Mouse (Mus musculus): ENCODE measurements at regions not wholly inside any gene's neighbourhood (a gene's known extent, or its start where the extent isn't known, plus 50 kb on each side); places are given as distances from the start of the nearest gene placed in this dataset.

GRCm38 (mm10) chr1:45041815-45042214 is 269.5 kb upstream of the Col3a1 start:
- no peak overlapping the region for H3K27ac ChIP-seq (ENCODE audit: low read depth, low read length)
- no peaks in the 10 kb centered on the region for H3K27me3 ChIP-seq (ENCODE audit: control insufficient read depth, insufficient read depth, low read length)
- no peaks in the 10 kb centered on the region for H3K36me3 ChIP-seq (ENCODE audit: control insufficient read depth, insufficient read depth, low read length)
- ATAC-seq (replicated peaks; ENCODE audit: insufficient number of reproducible peaks, low FRiP score, low TSS enrichment) = no peak
- no peaks in the 10 kb centered on the region for H3K4me1 ChIP-seq (ENCODE audit: control insufficient read depth, insufficient read depth, low read length)
- no peak overlapping the region for H3K9ac ChIP-seq (ENCODE audit: low read depth, low read length)
- H3K4me2 ChIP-seq = no peak overlapping the region
- no peak overlapping the region for H3K4me3 ChIP-seq (ENCODE audit: low read depth, low read length)
- H3K9me3 ChIP-seq (replicated peaks; ENCODE audit: control insufficient read depth, low read length) = no peaks in the 10 kb centered on the region

DNA sequence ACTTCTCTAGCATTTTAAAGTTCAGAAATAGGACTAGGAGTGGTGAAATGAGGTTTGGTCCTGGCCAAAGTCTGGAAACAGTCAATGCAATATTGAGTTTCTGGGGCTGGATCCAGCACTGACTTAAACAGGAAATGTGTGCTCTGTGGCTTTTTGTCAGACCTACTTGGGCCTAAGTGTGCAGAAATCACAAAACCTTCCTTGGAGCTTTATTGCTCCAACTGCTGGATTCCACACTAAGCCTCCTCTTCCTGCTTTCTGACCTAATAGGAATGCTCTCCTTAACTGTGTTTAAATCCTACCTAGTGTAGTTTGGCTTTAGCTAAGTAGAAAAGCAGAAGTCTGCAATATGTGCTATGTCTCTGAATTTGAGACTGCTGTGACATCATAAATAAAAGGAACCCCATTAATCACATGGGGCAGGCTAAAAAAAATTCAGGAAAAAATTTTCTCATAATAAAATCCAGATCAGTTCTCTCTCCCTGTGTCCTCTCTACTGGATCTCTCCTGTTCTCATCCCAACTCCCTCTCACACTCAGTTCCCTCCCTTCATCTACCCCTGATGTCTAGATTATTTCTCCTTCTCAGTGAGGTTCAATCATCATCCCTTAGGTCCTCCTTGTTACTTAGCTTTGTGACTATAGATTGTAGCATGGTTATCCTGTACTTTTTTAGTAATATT is 268.0 kb upstream of the Col3a1 start:
- Histone ChIP-seq H3K4me3 (ENCODE audit: low read depth, low read length) (no peak overlapping the region), H3K9ac (ENCODE audit: low read depth, low read length) (no peak overlapping the region), H3K4me2 (no peak overlapping the region), H3K27ac (ENCODE audit: low read depth, low read length) (no peak overlapping the region), H3K36me3 (ENCODE audit: control insufficient read depth, insufficient read depth, low read length) (no peaks in the 10 kb centered on the region), H3K9me3 (replicated peaks; ENCODE audit: control insufficient read depth, low read length) (no peaks in the 10 kb centered on the region), H3K27me3 (ENCODE audit: control insufficient read depth, insufficient read depth, low read length) (no peaks in the 10 kb centered on the region), H3K4me1 (ENCODE audit: control insufficient read depth, insufficient read depth, low read length) (no peaks in the 10 kb centered on the region)
- no peak for ATAC-seq (replicated peaks; ENCODE audit: insufficient number of reproducible peaks, low FRiP score, low TSS enrichment)

DNA sequence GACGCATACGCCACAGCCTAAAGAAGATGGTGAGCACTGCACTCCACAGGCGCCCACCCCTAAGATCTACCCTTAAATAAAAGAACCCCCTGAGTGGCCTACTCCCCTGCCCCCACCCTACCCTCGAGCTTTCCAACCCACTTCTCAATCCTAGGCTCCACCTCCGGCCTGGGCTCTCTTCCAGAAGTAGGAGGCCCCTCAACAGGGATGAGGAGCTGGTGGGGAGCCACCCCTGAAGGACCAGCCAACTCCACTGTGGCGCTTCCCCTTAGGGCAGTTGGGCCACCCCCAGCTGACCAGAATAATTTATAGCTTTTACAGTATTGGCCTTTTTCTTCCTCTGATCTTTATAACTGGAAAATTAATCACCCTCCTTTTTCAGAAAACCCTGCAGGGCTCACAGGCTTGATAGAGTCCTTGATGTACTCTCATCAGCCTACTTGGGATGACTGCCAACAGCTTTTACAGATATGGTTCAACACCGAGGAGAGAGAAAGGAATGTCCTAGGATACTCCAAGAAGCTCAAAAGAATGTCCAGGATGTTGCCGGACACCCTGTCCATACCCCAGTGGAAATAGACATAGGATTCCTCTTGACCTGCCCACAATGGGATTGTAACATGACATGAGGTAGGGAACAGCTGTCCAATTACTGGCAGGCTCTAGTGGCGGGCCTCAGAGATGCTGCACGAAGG is 220.3 kb upstream of the Col3a1 start:
- Histone ChIP-seq H3K4me1 (ENCODE audit: control insufficient read depth, insufficient read depth, low read length) (no peaks in the 10 kb centered on the region), H3K27me3 (ENCODE audit: control insufficient read depth, insufficient read depth, low read length) (no peaks in the 10 kb centered on the region), H3K4me3 (ENCODE audit: low read depth, low read length) (no peak overlapping the region), H3K9me3 (replicated peaks; ENCODE audit: control insufficient read depth, low read length) (no peaks in the 10 kb centered on the region), H3K36me3 (ENCODE audit: control insufficient read depth, insufficient read depth, low read length) (no peaks in the 10 kb centered on the region), H3K9ac (ENCODE audit: low read depth, low read length) (no peak overlapping the region), H3K4me2 (no peak overlapping the region), H3K27ac (ENCODE audit: low read depth, low read length) (no peak overlapping the region)
- peak; percentile 26; the same call in 1 of the 2 replicates for ATAC-seq (replicated peaks; ENCODE audit: insufficient number of reproducible peaks, low FRiP score, low TSS enrichment)
- WGBS (ENCODE audit: insufficient replicate concordance) = 78% methylated on average over 10 of the region's 10 CpGs

DNA sequence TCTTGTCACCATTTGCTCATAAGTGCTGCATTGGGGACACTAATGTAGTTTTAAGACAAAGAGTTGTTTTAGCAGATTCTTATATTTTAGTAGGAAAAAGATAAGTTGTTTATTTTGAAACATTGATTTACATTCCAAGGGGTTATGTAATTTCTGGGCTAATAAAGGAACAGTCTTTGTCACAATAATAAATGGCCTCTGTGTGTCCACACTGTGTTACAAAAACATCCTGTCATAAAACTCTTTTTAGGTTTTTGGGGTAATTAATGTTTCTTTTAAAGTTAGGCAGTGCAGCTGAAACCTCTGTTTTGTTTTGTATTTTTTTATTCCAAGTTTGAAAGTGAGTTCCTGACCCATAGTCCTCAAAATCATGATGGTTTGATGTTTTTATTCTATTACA is 210.4 kb upstream of the Col3a1 start:
- Histone ChIP-seq H3K9ac (ENCODE audit: low read depth, low read length) (no peak overlapping the region), H3K9me3 (replicated peaks; ENCODE audit: control insufficient read depth, low read length) (no peaks in the 10 kb centered on the region), H3K27me3 (ENCODE audit: control insufficient read depth, insufficient read depth, low read length) (no peaks in the 10 kb centered on the region), H3K36me3 (ENCODE audit: control insufficient read depth, insufficient read depth, low read length) (no peaks in the 10 kb centered on the region), H3K4me1 (ENCODE audit: control insufficient read depth, insufficient read depth, low read length) (no peaks in the 10 kb centered on the region), H3K27ac (ENCODE audit: low read depth, low read length) (no peak overlapping the region), H3K4me2 (no peak overlapping the region), H3K4me3 (ENCODE audit: low read depth, low read length) (no peak overlapping the region)
- ATAC-seq (replicated peaks; ENCODE audit: insufficient number of reproducible peaks, low FRiP score, low TSS enrichment) = no peak

- Histone ChIP-seq H3K36me3 (ENCODE audit: control insufficient read depth, insufficient read depth, low read length) (no peaks in the 10 kb centered on the region), H3K27me3 (ENCODE audit: control insufficient read depth, insufficient read depth, low read length) (no peaks in the 10 kb centered on the region), H3K4me2 (no peak overlapping the region), H3K9me3 (replicated peaks; ENCODE audit: control insufficient read depth, low read length) (no peaks in the 10 kb centered on the region), H3K4me3 (ENCODE audit: low read depth, low read length) (no peak overlapping the region), H3K27ac (ENCODE audit: low read depth, low read length) (no peak overlapping the region), H3K4me1 (ENCODE audit: control insufficient read depth, insufficient read depth, low read length) (no peaks in the 10 kb centered on the region), H3K9ac (ENCODE audit: low read depth, low read length) (no peak overlapping the region)
- ATAC-seq (replicated peaks; ENCODE audit: insufficient number of reproducible peaks, low FRiP score, low TSS enrichment) = no peak
- WGBS (ENCODE audit: insufficient replicate concordance) = 57% methylated on average over 1 of the region's 1 CpGs
These were observed 194.8 kb upstream of the Col3a1 start for GRCm38 (mm10) chr1:45116409-45117144.

DNA sequence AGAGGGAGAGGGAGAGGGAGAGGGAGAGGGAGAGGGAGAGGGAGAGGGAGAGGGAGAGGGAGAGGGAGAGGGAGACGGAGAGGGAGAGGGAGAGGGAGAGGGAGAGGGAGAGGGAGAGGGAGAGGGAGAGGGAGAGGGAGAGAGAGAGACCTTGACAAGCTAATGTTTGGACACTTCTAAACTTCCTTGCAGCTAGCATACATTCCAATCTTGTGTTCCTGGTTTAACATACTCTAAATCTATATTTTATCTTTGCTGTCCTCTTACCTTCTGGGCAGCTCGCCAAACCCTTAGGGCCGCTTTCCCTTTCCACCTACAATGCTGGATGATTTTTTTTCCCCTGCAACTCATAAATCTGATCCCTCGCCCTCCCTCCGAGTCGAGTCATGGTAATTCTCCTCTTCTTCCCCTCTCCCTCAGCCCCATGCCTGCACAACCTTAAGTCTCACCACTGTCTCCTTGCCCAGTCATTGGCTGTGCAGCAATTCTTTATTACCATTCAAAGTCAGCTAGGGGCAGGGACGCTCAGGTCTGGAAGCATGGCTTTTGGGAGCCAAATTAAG is 176.1 kb upstream of the Col3a1 start:
- Histone ChIP-seq H3K4me1 (ENCODE audit: control insufficient read depth, insufficient read depth, low read length) (no peaks in the 10 kb centered on the region), H3K9me3 (replicated peaks; ENCODE audit: control insufficient read depth, low read length) (no peaks in the 10 kb centered on the region), H3K4me3 (ENCODE audit: low read depth, low read length) (no peak overlapping the region), H3K27me3 (ENCODE audit: control insufficient read depth, insufficient read depth, low read length) (no peaks in the 10 kb centered on the region), H3K9ac (ENCODE audit: low read depth, low read length) (no peak overlapping the region), H3K27ac (ENCODE audit: low read depth, low read length) (no peak overlapping the region), H3K4me2 (no peak overlapping the region), H3K36me3 (ENCODE audit: control insufficient read depth, insufficient read depth, low read length) (no peaks in the 10 kb centered on the region)
- WGBS (ENCODE audit: insufficient replicate concordance) = 48% methylated on average over 6 of the region's 7 CpGs
- ATAC-seq (replicated peaks; ENCODE audit: insufficient number of reproducible peaks, low FRiP score, low TSS enrichment) = no peak

GRCm38 (mm10) chr1:45147019-45147418 is 164.3 kb upstream of the Col3a1 start:
- Histone ChIP-seq H3K9ac (ENCODE audit: low read depth, low read length) (no peak overlapping the region), H3K4me2 (no peak overlapping the region), H3K27ac (ENCODE audit: low read depth, low read length) (no peak overlapping the region), H3K4me1 (ENCODE audit: control insufficient read depth, insufficient read depth, low read length) (no peaks in the 10 kb centered on the region), H3K4me3 (ENCODE audit: low read depth, low read length) (no peak overlapping the region), H3K27me3 (ENCODE audit: control insufficient read depth, insufficient read depth, low read length) (no peaks in the 10 kb centered on the region), H3K36me3 (ENCODE audit: control insufficient read depth, insufficient read depth, low read length) (no peaks in the 10 kb centered on the region), H3K9me3 (replicated peaks; ENCODE audit: control insufficient read depth, low read length) (no peaks in the 10 kb centered on the region)
- 48% methylated on average over 2 of the region's 2 CpGs for WGBS (ENCODE audit: insufficient replicate concordance)
- no peak for ATAC-seq (replicated peaks; ENCODE audit: insufficient number of reproducible peaks, low FRiP score, low TSS enrichment)

- H3K4me1 ChIP-seq (ENCODE audit: control insufficient read depth, insufficient read depth, low read length) = no peaks in the 10 kb centered on the region
- WGBS (ENCODE audit: insufficient replicate concordance) = 89% methylated on average over 1 of the region's 1 CpGs
- ATAC-seq (replicated peaks; ENCODE audit: insufficient number of reproducible peaks, low FRiP score, low TSS enrichment) = no peak
These were observed 129.7 kb upstream of the Col3a1 start for GRCm38 (mm10) chr1:45181632-45182031.

More at GRCm38 (mm10) chr1:45181632-45182031, 129.7 kb upstream of the Col3a1 start:
- Histone ChIP-seq H3K9ac (ENCODE audit: low read depth, low read length) (no peak overlapping the region), H3K36me3 (ENCODE audit: control insufficient read depth, insufficient read depth, low read length) (no peaks in the 10 kb centered on the region), H3K27ac (ENCODE audit: low read depth, low read length) (no peak overlapping the region), H3K27me3 (ENCODE audit: control insufficient read depth, insufficient read depth, low read length) (no peaks in the 10 kb centered on the region), H3K4me3 (ENCODE audit: low read depth, low read length) (no peak overlapping the region), H3K4me2 (no peak overlapping the region), H3K9me3 (replicated peaks; ENCODE audit: control insufficient read depth, low read length) (no peaks in the 10 kb centered on the region)

Measured in heart, embryonic 11.5 days (tissue).